Mouse (Mus musculus) E14TG2a.4 (cell line): Measurements from ENCODE around the gene Retnlb.

Source experiments
- CTCF ChIP-seq: conservative IDR thresholded peaks from 2 replicates; pipeline ENCODE4 v1.5.1; 2014; ENCODE audit warnings: low read length
- POU5F1 ChIP-seq: IDR thresholded peaks from 2 replicates; pipeline ENCODE4 v1.6.1; 2014; ENCODE audit warnings: low read length, borderline replicate concordance

DNA sequence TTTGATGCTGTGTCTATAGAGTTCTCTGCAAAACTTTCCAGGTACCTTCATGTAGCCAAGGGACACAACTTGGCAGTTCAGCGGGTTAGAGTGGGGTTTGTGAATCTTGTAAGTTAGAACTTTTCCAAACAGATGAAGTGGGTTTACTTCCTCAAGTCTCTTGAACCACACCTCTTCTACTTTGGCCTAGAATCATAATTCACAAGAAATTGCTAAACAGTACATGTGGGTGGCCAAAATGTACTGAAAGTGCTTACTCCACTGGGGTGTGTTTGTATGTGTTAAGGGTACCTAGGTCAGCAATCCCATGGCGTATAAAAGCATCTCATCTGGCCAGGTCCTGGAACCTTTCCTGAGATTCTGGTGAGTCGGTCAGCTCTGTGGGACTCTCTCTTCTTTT is 25.6 kb downstream of the Retnlb start, which contains the start of gene Retnla:
- TF ChIP-seq CTCF (no peak), POU5F1 (no peak)
